Mouse (Mus musculus) olfactory bulb, adult 2 months (tissue): ENCODE measurements around the gene Slu7.

ENCODE experiments used
- CTCF ChIP-seq: fragments of 200-500 bp; IDR thresholded peaks from 2 replicates; pipeline ENCODE4 v1.5.1; 2012; ENCODE audit warnings: low read depth, mild to moderate bottlenecking, low read length, moderate library complexity; ENCODE audit not compliant: insufficient read depth
- POLR2A ChIP-seq: fragments of 200-500 bp; IDR thresholded peaks from 2 replicates; pipeline ENCODE4 v1.6.1; 2012; ENCODE audit warnings: mild to moderate bottlenecking, low read depth, low read length, moderate library complexity; ENCODE audit not compliant: insufficient read depth

GRCm38 (mm10) chr11:43484057-43484456 lies 50.5 kb downstream of the Slu7 start:
- no peak for TF ChIP-seq CTCF
- TF ChIP-seq POLR2A: no peak
